Mouse (Mus musculus): ENCODE measurements at regions not wholly inside any gene's neighbourhood (a gene's known extent, or its start where the extent isn't known, plus 50 kb on each side); places are given as distances from the start of the nearest gene placed in this dataset.

- H3K4me1 ChIP-seq, result no peaks in the 10 kb centered on the region
- no peaks in the 10 kb centered on the region for H3K9me3 ChIP-seq
- H3K27me3 ChIP-seq (replicated peaks), result peaks cover 32% of the 10 kb centered on the region
- no peaks in the 10 kb centered on the region for H3K36me3 ChIP-seq (replicated peaks; ENCODE audit: low read length)
- TF ChIP-seq FLI1 (IDR thresholded peaks at IDR 0.05; ENCODE audit: low read length) (no peak), GATA1 (IDR thresholded peaks at IDR 0.05; ENCODE audit: borderline replicate concordance, low read length) (no peak)
- no peak overlapping the region for H3K4me3 ChIP-seq (replicated peaks)
These were observed 65.6 kb upstream of the Mrps22 start for GRCm38 (mm10) chr9:98667072-98667471.

GRCm38 (mm10) chr9:98663011-98663410 lies 61.6 kb upstream of the Mrps22 start:
- H3K4me3 ChIP-seq (replicated peaks), result no peak overlapping the region
- no peak for TF ChIP-seq GATA1 (IDR thresholded peaks at IDR 0.05; ENCODE audit: borderline replicate concordance, low read length)
- no peak for TF ChIP-seq FLI1 (IDR thresholded peaks at IDR 0.05; ENCODE audit: low read length)
- H3K27me3 ChIP-seq (replicated peaks), result peaks cover 23% of the 10 kb centered on the region
- no peaks in the 10 kb centered on the region for H3K4me1 ChIP-seq
- H3K9me3 ChIP-seq, result peaks cover 6% of the 10 kb centered on the region
- H3K36me3 ChIP-seq (replicated peaks; ENCODE audit: low read length), result no peaks in the 10 kb centered on the region

GRCm38 (mm10) chr9:98651681-98652080 lies 50.2 kb upstream of the Mrps22 start:
- no peaks in the 10 kb centered on the region for H3K9me3 ChIP-seq
- H3K4me1 ChIP-seq, result no peaks in the 10 kb centered on the region
- no peaks in the 10 kb centered on the region for H3K36me3 ChIP-seq (replicated peaks; ENCODE audit: low read length)
- H3K4me3 ChIP-seq (replicated peaks), result no peak overlapping the region
- peaks cover 60% of the 10 kb centered on the region for H3K27me3 ChIP-seq (replicated peaks)
- TF ChIP-seq FLI1 (IDR thresholded peaks at IDR 0.05; ENCODE audit: low read length) (no peak), GATA1 (IDR thresholded peaks at IDR 0.05; ENCODE audit: borderline replicate concordance, low read length) (no peak)

Measured in megakaryocyte, embryonic 14.5 days (primary cell).